10 mouse cellular contexts compared by ENCODE assay signal in the genomic region with DNA sequence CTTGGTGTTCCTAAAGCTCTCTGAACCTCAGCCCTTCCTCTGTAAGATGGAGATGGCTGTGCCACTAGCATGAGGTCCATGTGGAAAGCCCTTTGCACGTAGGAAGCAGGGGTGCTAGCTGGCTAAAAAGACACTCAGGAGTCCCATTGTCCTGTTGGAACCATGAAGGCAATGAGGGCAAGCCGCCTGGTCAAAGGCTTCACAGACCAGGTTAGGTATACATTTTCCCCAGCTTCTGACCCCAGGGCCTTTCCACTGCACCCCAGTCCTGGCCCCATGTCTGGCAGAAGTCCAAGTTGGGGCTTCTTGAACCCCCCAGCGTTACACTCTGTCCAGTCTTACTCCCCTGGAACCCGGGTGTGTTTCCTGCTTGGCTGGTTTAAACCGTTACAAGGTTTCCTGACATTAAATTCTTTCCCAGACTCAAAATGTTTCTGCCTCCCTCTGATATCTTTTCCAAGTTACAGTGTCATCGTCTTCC. TPM values are rescaled to one million over a fixed set of nuclear protein-coding genes. Genes with fewer than 3 reads are reported as not detected.
DNase-seq lines count a peak whose midpoint lies in the region; ATAC-seq and TF ChIP-seq lines count a peak whose summit lies in the region.
"Had no signal": no experiment of that assay in that cellular context is flagged by ENCODE, and none has a peak within 500 bp of the region (broad histone marks: within the 10 kb centered on the region; RNA-seq: fewer than 3 reads in every experiment).

No protein-coding gene starts in this region.

- H3K4me1 ChIP-seq in kidney, postnatal 0 days (replicated peaks; ENCODE audit: insufficient read depth, low read length), result peaks cover 23% of the 10 kb centered on the region; the same call in 1 of the 2 replicates
- peaks cover 25% of the 10 kb centered on the region for H3K4me1 ChIP-seq in embryonic facial prominence, embryonic 14.5 days (ENCODE audit: control insufficient read depth, insufficient read depth, low read length)
- peaks cover 80% of the 10 kb centered on the region for H3K4me1 ChIP-seq in hindbrain, embryonic 10.5 days (replicated peaks)
- H3K4me1 ChIP-seq in neural tube, embryonic 12.5 days, result peaks cover 61% of the 10 kb centered on the region
- no peaks in the 10 kb centered on the region for H3K4me1 ChIP-seq in kidney, adult 2 months (ENCODE audit: control insufficient read depth, insufficient read depth, low read length)

- DNase-seq in kidney, postnatal 0 days (ENCODE audit: low spot score), result no peak
- no peak for DNase-seq in kidney, postnatal 14 days
- no peak for DNase-seq in embryonic facial prominence, embryonic 14.5 days (ENCODE audit: low spot score)
- DNase-seq in hindbrain, embryonic 10.5 days (ENCODE audit: low spot score), result no peak
- DNase-seq in kidney, adult 2 months, result no peak
- DNase-seq: adrenal gland, postnatal 10 days had no signal

- 35% methylated on average over 6 of the region's 6 CpGs for WGBS in kidney, postnatal 0 days
- 35% methylated on average over 6 of the region's 6 CpGs for WGBS in embryonic facial prominence, embryonic 14.5 days
- 37% methylated on average over 6 of the region's 6 CpGs for WGBS in hindbrain, embryonic 10.5 days
- WGBS in neural tube, embryonic 12.5 days, result 24% methylated on average over 6 of the region's 6 CpGs
- 46% methylated on average over 6 of the region's 6 CpGs for WGBS in kidney, adult 2 months

- no peaks in the 10 kb centered on the region for H3K9me3 ChIP-seq in kidney, postnatal 0 days (replicated peaks; ENCODE audit: low read length)
- H3K9me3 ChIP-seq in embryonic facial prominence, embryonic 14.5 days (ENCODE audit: control insufficient read depth, low read length), result no peaks in the 10 kb centered on the region
- no peaks in the 10 kb centered on the region for H3K9me3 ChIP-seq in hindbrain, embryonic 10.5 days
- H3K9me3 ChIP-seq in neural tube, embryonic 12.5 days, result no peaks in the 10 kb centered on the region
- H3K9me3 ChIP-seq: lung, embryonic 15.5 days had no signal

- no peak overlapping the region for H3K27ac ChIP-seq in kidney, postnatal 0 days
- 0 out of 2 replicates have a peak overlapping the region, but pooled peaks have one; percentile 41 for H3K27ac ChIP-seq in embryonic facial prominence, embryonic 14.5 days (replicated peaks; ENCODE audit: low read depth, low read length)
- H3K27ac ChIP-seq in hindbrain, embryonic 10.5 days, result peak overlapping the region; percentile 94
- H3K27ac ChIP-seq in neural tube, embryonic 12.5 days, result peak overlapping the region; percentile 23; the same call in 1 of the 2 replicates
- H3K27ac ChIP-seq in kidney, adult 2 months (ENCODE audit: insufficient read depth, low read depth, low read length), result no peak overlapping the region
- H3K27ac ChIP-seq: lung, embryonic 15.5 days had no signal

- no peak for TF ChIP-seq CTCF in kidney, postnatal 0 days (IDR thresholded peaks at IDR 0.05; ENCODE audit: low read depth)
- no peak for TF ChIP-seq CTCF in kidney, adult 2 months (conservative IDR thresholded peaks at IDR 0.05; ENCODE audit: insufficient read depth, insufficient read length, low read depth, low read length)

- TF ChIP-seq POLR2A in kidney, adult 2 months (IDR thresholded peaks at IDR 0.05; ENCODE audit: low read depth, low read length), result no peak

- H3K27me3 ChIP-seq in kidney, postnatal 0 days (ENCODE audit: insufficient read depth, low read length), result no peaks in the 10 kb centered on the region
- no peaks in the 10 kb centered on the region for H3K27me3 ChIP-seq in embryonic facial prominence, embryonic 14.5 days (replicated peaks; ENCODE audit: control insufficient read depth, insufficient read depth, low read length)
- peaks cover 6% of the 10 kb centered on the region for H3K27me3 ChIP-seq in hindbrain, embryonic 10.5 days (ENCODE audit: insufficient read depth, poor library complexity, severe bottlenecking)
- H3K27me3 ChIP-seq in neural tube, embryonic 12.5 days (replicated peaks), result no peaks in the 10 kb centered on the region
- no peaks in the 10 kb centered on the region for H3K27me3 ChIP-seq in kidney, adult 2 months (replicated peaks; ENCODE audit: control insufficient read depth, insufficient read depth, low read length)
- H3K27me3 ChIP-seq: lung, embryonic 15.5 days had no signal

- ATAC-seq in kidney, postnatal 0 days (replicated peaks; ENCODE audit: low FRiP score, low read depth), result no peak
- no peak for ATAC-seq in embryonic facial prominence, embryonic 14.5 days (ENCODE audit: low read depth)
- ATAC-seq in neural tube, embryonic 12.5 days (ENCODE audit: low FRiP score, low read depth), result no peak
- ATAC-seq in megakaryocyte progenitor cell, adult 5-6 weeks (replicated peaks; ENCODE audit: poor library complexity), result no peak

- 0 out of 2 replicates have a peak overlapping the region, but pooled peaks have one; percentile 23 for H3K9ac ChIP-seq in kidney, postnatal 0 days (ENCODE audit: low read depth, low read length)
- H3K9ac ChIP-seq in embryonic facial prominence, embryonic 14.5 days (ENCODE audit: low read depth, low read length), result no peak overlapping the region
- no peak overlapping the region for H3K9ac ChIP-seq in neural tube, embryonic 12.5 days
- H3K9ac ChIP-seq: lung, embryonic 15.5 days had no signal

- no peak overlapping the region for H3K4me3 ChIP-seq in kidney, postnatal 0 days (replicated peaks; ENCODE audit: low read depth, low read length)
- no peak overlapping the region; the same call in 1 of the 2 replicates for H3K4me3 ChIP-seq in embryonic facial prominence, embryonic 14.5 days (ENCODE audit: low read depth, low read length)
- peak overlapping the region; percentile 83 for H3K4me3 ChIP-seq in hindbrain, embryonic 10.5 days
- H3K4me3 ChIP-seq in neural tube, embryonic 12.5 days, result no peak overlapping the region
- H3K4me3 ChIP-seq in kidney, adult 2 months (ENCODE audit: insufficient read depth, low read depth, low read length), result no peak overlapping the region
- H3K4me3 ChIP-seq: lung, embryonic 15.5 days had no signal

- H3K4me2 ChIP-seq in kidney, postnatal 0 days (ENCODE audit: low read length), result 0 out of 2 replicates have a peak overlapping the region, but pooled peaks have one; percentile 97
- peak overlapping the region; percentile 93 for H3K4me2 ChIP-seq in embryonic facial prominence, embryonic 14.5 days (ENCODE audit: low read depth, low read length)
- peak overlapping the region; percentile 80 for H3K4me2 ChIP-seq in neural tube, embryonic 12.5 days (replicated peaks)

- no peaks in the 10 kb centered on the region for H3K36me3 ChIP-seq in kidney, postnatal 0 days (ENCODE audit: insufficient read depth, low read length)
- no peaks in the 10 kb centered on the region for H3K36me3 ChIP-seq in embryonic facial prominence, embryonic 14.5 days (ENCODE audit: control insufficient read depth, insufficient read depth, low read length)
- peaks cover 39% of the 10 kb centered on the region for H3K36me3 ChIP-seq in hindbrain, embryonic 10.5 days
- no peaks in the 10 kb centered on the region for H3K36me3 ChIP-seq in neural tube, embryonic 12.5 days
- H3K36me3 ChIP-seq in kidney, adult 2 months (ENCODE audit: control insufficient read depth, insufficient read depth, low read length), result no peaks in the 10 kb centered on the region
- H3K36me3 ChIP-seq: lung, embryonic 15.5 days had no signal

RNA-seq across cellular contexts. Expression of gene Gprc5b, which starts 2.9 kb away (rescaled TPM):
- polyA plus RNA-seq in kidney, postnatal 0 days (2015; fragmentation: Nextera tagmentation; extraction: Ambion mirVana), result 4.1 and 4.5 TPM in 2 replicates
- 17.0 and 17.7 TPM in 2 replicates for polyA plus RNA-seq in embryonic facial prominence, embryonic 14.5 days (2014; fragmentation: Nextera tagmentation; extraction: Ambion mirVana)
- 17.5 and 25.4 TPM in 2 replicates for polyA plus RNA-seq in hindbrain, embryonic 10.5 days (2016; fragmentation: Nextera tagmentation; extraction: Ambion mirVana)
- 10.3 and 14.4 TPM in 2 replicates for polyA plus RNA-seq in neural tube, embryonic 12.5 days (2016; fragmentation: Nextera tagmentation; extraction: Ambion mirVana)
- total RNA-seq in megakaryocyte progenitor cell, adult 5-6 weeks (2015), result 0.71 and 3.3 TPM in 2 replicates
- 0.47 and 1.2 TPM in 2 replicates for total RNA-seq in megakaryocyte progenitor cell, adult 5-6 weeks (2017)
- polyA plus RNA-seq in kidney, adult 2 months (2012; rRNA removed), result 18.9 and 22.6 TPM in 2 replicates
- total RNA-seq: MEL had no signal

Comparison
In these comparisons a context has a peak if more than half of its experiments do, and no peak if none do; other contexts are left out.
1. H3K27ac ChIP-seq: peak in embryonic facial prominence, embryonic 14.5 days (single experiment), hindbrain, embryonic 10.5 days (single experiment) and neural tube, embryonic 12.5 days (single experiment); none in kidney, postnatal 0 days (single experiment) and kidney, adult 2 months (single experiment).
2. Peak in every context shown above with its lines, with median percentiles within 50 percentile points of each other: H3K4me2 ChIP-seq.